Mouse (Mus musculus) embryonic fibroblast, embryonic 13.5 days (primary cell): Measurements from ENCODE around the gene Cib1. TPM values are rescaled to one million over a fixed set of nuclear protein-coding genes. Genes with fewer than 3 reads are reported as not detected.

Experiments
- H3K27ac ChIP-seq: 2 replicates; pipeline ENCODE4 v1.5.1; 2012; ENCODE audit warnings: low read length, control low read depth, inconsistent platforms; ENCODE audit not compliant: insufficient read depth
- H3K4me1 ChIP-seq: 2 replicates; pipeline ENCODE4 v1.6.1; 2011; ENCODE audit warnings: low read length; ENCODE audit not compliant: control insufficient read depth, insufficient read depth
- H3K4me3 ChIP-seq: 2 replicates; pipeline ENCODE4 v1.5.1; 2011; ENCODE audit warnings: mild to moderate bottlenecking, control low read depth, low read length; ENCODE audit not compliant: insufficient read depth
- CTCF ChIP-seq: IDR thresholded peaks from 2 replicates; pipeline ENCODE4 v1.5.1; 2011; ENCODE audit warnings: mild to moderate bottlenecking, control low read depth, low read length, moderate library complexity, borderline replicate concordance; ENCODE audit not compliant: insufficient read depth
- POLR2A ChIP-seq: IDR thresholded peaks from 2 replicates; pipeline ENCODE4 v1.6.1; 2011; ENCODE audit warnings: low read depth, mild to moderate bottlenecking, control low read depth, low read length, moderate library complexity
- polyA plus RNA-seq: library from polyadenylated mRNA; stranded (reverse); fragments of >200 nt; gene quantifications from 2 replicates; pipeline ENCODE4 v1.2.4, GENCODE M21; 2011; ENCODE audit warnings: low read depth; ENCODE audit not compliant: missing spikeins, insufficient read length

Cib1 gene
- polyA plus RNA-seq, 1 experiment, result 33.3 TPM

- Histone ChIP-seq H3K4me3 (no peak overlapping the region), H3K27ac (no peak overlapping the region), H3K4me1 (peaks cover 2% of the 10 kb centered on the region; the same call in 1 of the 2 replicates)
- TF ChIP-seq CTCF (no peak), POLR2A (no peak)
Measured at GRCm38 (mm10) chr7:80238542-80238941, 5.9 kb upstream of the Cib1 start.

- TF ChIP-seq CTCF (no peak), POLR2A (no peak)
- Histone ChIP-seq H3K4me3 (peak overlapping the region; percentile 18; the same call in 1 of the 2 replicates), H3K27ac (no peak overlapping the region), H3K4me1 (peaks cover 2% of the 10 kb centered on the region)
Measured at GRCm38 (mm10) chr7:80233799-80234198, 1.2 kb upstream of the Cib1 start.

GRCm38 (mm10) chr7:80231971-80232488 lies 583 bp downstream of the Cib1 start:
- Histone ChIP-seq H3K27ac (peak overlapping the region; percentile 17; the same call in 1 of the 2 replicates), H3K4me3 (peak overlapping the region; percentile 66), H3K4me1 (peaks cover 2% of the 10 kb centered on the region)
- TF ChIP-seq CTCF (no peak), POLR2A (no peak; the same call in 1 of the 2 replicates)

- H3K4me3 ChIP-seq, result no peak overlapping the region
- H3K27ac ChIP-seq, result no peak overlapping the region
- peaks cover 2% of the 10 kb centered on the region for H3K4me1 ChIP-seq
- TF ChIP-seq POLR2A (no peak), CTCF (no peak)
Measured at GRCm38 (mm10) chr7:80230196-80230595, 2.4 kb downstream of the Cib1 start.

GRCm38 (mm10) chr7:80227065-80227464 lies 5.5 kb downstream of the Cib1 start:
- Histone ChIP-seq H3K4me3 (no peak overlapping the region), H3K27ac (no peak overlapping the region), H3K4me1 (no peaks in the 10 kb centered on the region; the same call in 1 of the 2 replicates)
- no peak for TF ChIP-seq CTCF
- no peak for TF ChIP-seq POLR2A

GRCm38 (mm10) chr7:80221179-80221750 lies 11.3 kb downstream of the Cib1 start:
- no peak for TF ChIP-seq POLR2A
- TF ChIP-seq CTCF, result no peak
- no peak overlapping the region for H3K27ac ChIP-seq
- H3K4me3 ChIP-seq, result no peak overlapping the region
- no peaks in the 10 kb centered on the region for H3K4me1 ChIP-seq

GRCm38 (mm10) chr7:80220237-80220797 lies 12.3 kb downstream of the Cib1 start:
- no peaks in the 10 kb centered on the region for H3K4me1 ChIP-seq
- no peak overlapping the region for H3K27ac ChIP-seq
- H3K4me3 ChIP-seq, result no peak overlapping the region
- TF ChIP-seq CTCF (no peak), POLR2A (no peak)

GRCm38 (mm10) chr7:80218666-80219065 lies 13.9 kb downstream of the Cib1 start:
- Histone ChIP-seq H3K4me1 (no peaks in the 10 kb centered on the region), H3K4me3 (no peak overlapping the region), H3K27ac (no peak overlapping the region)
- no peak for TF ChIP-seq CTCF
- TF ChIP-seq POLR2A, result no peak

GRCm38 (mm10) chr7:80216566-80216965 lies 16.0 kb downstream of the Cib1 start:
- TF ChIP-seq POLR2A (no peak), CTCF (no peak)
- no peak overlapping the region for H3K4me3 ChIP-seq
- no peak overlapping the region for H3K27ac ChIP-seq
- no peaks in the 10 kb centered on the region for H3K4me1 ChIP-seq

- no peak overlapping the region for H3K27ac ChIP-seq
- H3K4me3 ChIP-seq, result no peak overlapping the region
- H3K4me1 ChIP-seq, result no peaks in the 10 kb centered on the region
- TF ChIP-seq CTCF (peak; percentile 82), POLR2A (no peak)
Measured at GRCm38 (mm10) chr7:80215398-80215797, 17.2 kb downstream of the Cib1 start.
